Mouse (Mus musculus) liver, postnatal 0 days (tissue): ENCODE data around the gene Gm49384.

Source experiments
- CTCF ChIP-seq: sonication (generic); IDR thresholded peaks from 2 replicates; pipeline ENCODE4 v1.5.1; 2016; ENCODE audit warnings: antibody characterized with exemption, low read depth
- EP300 ChIP-seq: IDR thresholded peaks from 2 replicates; pipeline ENCODE4 v1.6.1; 2016; ENCODE audit warnings: antibody characterized with exemption, low read depth, mild to moderate bottlenecking

DNA sequence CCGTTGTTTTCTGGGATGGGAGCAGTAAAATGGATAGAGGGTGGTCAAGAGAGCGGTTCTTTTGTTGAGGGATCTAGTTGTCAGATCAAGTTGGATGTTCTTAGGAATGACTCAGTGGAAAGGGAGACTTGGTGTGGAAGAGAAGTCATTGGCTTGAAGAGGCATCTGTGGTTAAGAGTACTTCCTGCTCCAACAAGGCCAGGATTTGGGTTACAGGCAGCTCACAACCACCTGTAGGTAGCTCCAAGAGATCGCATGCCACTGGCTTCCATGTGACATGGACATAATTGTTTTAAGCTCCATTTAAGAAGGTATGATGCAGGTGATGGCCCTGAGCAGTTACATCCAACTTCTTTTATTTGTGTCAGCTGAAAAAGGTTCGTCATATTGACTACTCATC, 45.7 kb upstream of the Gm49384 start:
- TF ChIP-seq CTCF (no peak), EP300 (no peak)
